Mouse (Mus musculus): ENCODE data around the gene Clcnka. TPM values are rescaled to one million over a fixed set of nuclear protein-coding genes. Genes with fewer than 3 reads are reported as not detected.

Clcnka gene
- polyA plus RNA-seq (2014; fragmentation: Illumina TruSeq; extraction: RNeasy Lipid Tissue Mini Kit (QIAGEN cat#74804); ENCODE audit: low read depth, low replicate concordance), result 0.12 TPM

GRCm38 (mm10) chr4:141398545-141398944, at the start of gene Clcnka:
Gene Clcnka, minus strand, starts transcription at chr4:141398724.

GRCm38 (mm10) chr4:141444451-141445327, 46.2 kb upstream of the Clcnka start, which contains the start of gene Zbtb17:
Gene Zbtb17, plus strand, starts transcription at chr4:141444654.

GRCm38 (mm10) chr4:141435974-141436373, 37.5 kb upstream of the Clcnka start, which contains the start of gene Srarp:
Gene Srarp, minus strand, starts transcription at chr4:141436105.

GRCm38 (mm10) chr4:141420192-141420829, 21.8 kb upstream of the Clcnka start, which contains the start of gene Hspb7:
Gene Hspb7, plus strand, starts transcription at chr4:141420779.

GRCm38 (mm10) chr4:141415924-141416323, 17.4 kb upstream of the Clcnka start, which contains the start of gene Clcnkb:
Gene Clcnkb, minus strand, starts transcription at chr4:141416014.

GRCm38 (mm10) chr4:141367997-141368791, 30.3 kb downstream of the Clcnka start, which contains the start of gene Fam131c:
Gene Fam131c, plus strand, starts transcription at chr4:141368220.

Other genes with a start within 250 kb of the Clcnka start
- gene Rsg1, start 184.8 kb downstream of the Clcnka start, polyA plus RNA-seq (2014; fragmentation: Illumina TruSeq; extraction: RNeasy Lipid Tissue Mini Kit (QIAGEN cat#74804); ENCODE audit: low read depth, low replicate concordance), result 0.78 TPM
- gene Arhgef19, start 159.2 kb downstream of the Clcnka start, polyA plus RNA-seq (2014; fragmentation: Illumina TruSeq; extraction: RNeasy Lipid Tissue Mini Kit (QIAGEN cat#74804); ENCODE audit: low read depth, low replicate concordance), result 5.9 TPM
- gene Epha2, start 97.5 kb downstream of the Clcnka start, polyA plus RNA-seq (2014; fragmentation: Illumina TruSeq; extraction: RNeasy Lipid Tissue Mini Kit (QIAGEN cat#74804); ENCODE audit: low read depth, low replicate concordance), result 4.4 TPM
- 0.93 TPM for gene Fam131c, start 30.5 kb downstream of the Clcnka start, polyA plus RNA-seq (2014; fragmentation: Illumina TruSeq; extraction: RNeasy Lipid Tissue Mini Kit (QIAGEN cat#74804); ENCODE audit: low read depth, low replicate concordance)
- 10.3 TPM for gene Clcnkb, start 17.3 kb upstream of the Clcnka start, polyA plus RNA-seq (2014; fragmentation: Illumina TruSeq; extraction: RNeasy Lipid Tissue Mini Kit (QIAGEN cat#74804); ENCODE audit: low read depth, low replicate concordance)
- gene Hspb7, start 22.1 kb upstream of the Clcnka start, polyA plus RNA-seq (2014; fragmentation: Illumina TruSeq; extraction: RNeasy Lipid Tissue Mini Kit (QIAGEN cat#74804); ENCODE audit: low read depth, low replicate concordance), result 8.9 TPM
- 0.50 TPM for gene Srarp, start 37.4 kb upstream of the Clcnka start, polyA plus RNA-seq (2014; fragmentation: Illumina TruSeq; extraction: RNeasy Lipid Tissue Mini Kit (QIAGEN cat#74804); ENCODE audit: low read depth, low replicate concordance)
- 13.0 TPM for gene Zbtb17, start 45.9 kb upstream of the Clcnka start, polyA plus RNA-seq (2014; fragmentation: Illumina TruSeq; extraction: RNeasy Lipid Tissue Mini Kit (QIAGEN cat#74804); ENCODE audit: low read depth, low replicate concordance)
- gene Spen, start 139.9 kb upstream of the Clcnka start, polyA plus RNA-seq (2014; fragmentation: Illumina TruSeq; extraction: RNeasy Lipid Tissue Mini Kit (QIAGEN cat#74804); ENCODE audit: low read depth, low replicate concordance), result 15.2 TPM
- 28.6 TPM for gene Fblim1, start 207.4 kb upstream of the Clcnka start, polyA plus RNA-seq (2014; fragmentation: Illumina TruSeq; extraction: RNeasy Lipid Tissue Mini Kit (QIAGEN cat#74804); ENCODE audit: low read depth, low replicate concordance)
- 0.89 TPM for gene Tmem82, start 219.9 kb upstream of the Clcnka start, polyA plus RNA-seq (2014; fragmentation: Illumina TruSeq; extraction: RNeasy Lipid Tissue Mini Kit (QIAGEN cat#74804); ENCODE audit: low read depth, low replicate concordance)
- 1.7 TPM for gene Slc25a34, start 225.1 kb upstream of the Clcnka start, polyA plus RNA-seq (2014; fragmentation: Illumina TruSeq; extraction: RNeasy Lipid Tissue Mini Kit (QIAGEN cat#74804); ENCODE audit: low read depth, low replicate concordance)

Data from adipose tissue, adult 10 weeks (tissue).